Mouse (Mus musculus) urinary bladder, postnatal 4 days (tissue): ENCODE measurements around the gene Ccnjl.

Experiments used
- DNase-seq, 2 experiments: peaks; one replicate each; pipeline ENCODE4 v3.0.0; 2021 to 2022; ENCODE audit warnings: low spot score in 2 of 2

Ccnjl gene

DNA sequence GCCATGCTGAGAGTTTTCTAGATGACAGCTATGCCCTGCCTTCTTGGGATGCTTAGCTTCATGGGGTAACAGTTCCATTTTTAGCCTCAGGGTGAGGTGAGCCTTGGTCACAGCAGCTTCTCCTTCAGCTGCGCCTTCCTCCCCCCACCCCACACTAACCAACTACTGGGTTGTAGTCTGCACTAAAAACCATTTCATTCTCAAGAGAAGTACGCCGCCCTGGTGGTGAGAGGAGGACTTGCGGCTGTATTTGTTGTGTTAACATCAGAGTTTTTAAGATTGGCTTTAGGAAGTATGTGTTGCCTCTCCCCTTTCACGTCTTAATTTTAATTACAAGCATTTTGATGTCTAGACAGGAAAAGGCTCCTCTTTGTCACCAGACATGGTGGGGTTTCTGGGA lies 39.7 kb downstream of the Ccnjl start:
- DNase-seq: no peak

GRCm38 (mm10) chr11:43569188-43569587 lies 40.6 kb downstream of the Ccnjl start:
- DNase-seq: no peak

DNA sequence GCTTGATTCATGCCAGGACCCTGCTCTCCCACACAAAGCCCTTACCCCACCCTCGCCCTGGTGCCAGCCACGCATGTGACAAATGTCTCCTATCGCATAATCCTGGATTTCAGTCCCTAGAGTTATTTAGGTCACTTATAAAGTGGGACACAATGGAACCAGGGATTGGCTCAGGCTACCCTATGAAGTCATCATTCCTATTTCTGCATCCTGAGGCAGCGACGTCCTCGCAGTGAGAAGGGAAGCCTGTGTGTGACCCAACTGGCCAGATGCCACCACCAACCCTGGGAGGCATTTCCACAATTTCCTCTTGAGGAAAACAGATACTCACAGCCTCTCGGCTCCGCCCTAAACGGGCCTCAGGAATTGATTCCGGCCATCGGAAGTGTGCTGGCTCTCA lies 41.0 kb downstream of the Ccnjl start:
- DNase-seq: no peak

- DNase-seq: no peak
Measured at GRCm38 (mm10) chr11:43575061-43575375, 46.4 kb downstream of the Ccnjl start.

GRCm38 (mm10) chr11:43575376-43576151 lies 47.0 kb downstream of the Ccnjl start:
- no peak for DNase-seq

DNA sequence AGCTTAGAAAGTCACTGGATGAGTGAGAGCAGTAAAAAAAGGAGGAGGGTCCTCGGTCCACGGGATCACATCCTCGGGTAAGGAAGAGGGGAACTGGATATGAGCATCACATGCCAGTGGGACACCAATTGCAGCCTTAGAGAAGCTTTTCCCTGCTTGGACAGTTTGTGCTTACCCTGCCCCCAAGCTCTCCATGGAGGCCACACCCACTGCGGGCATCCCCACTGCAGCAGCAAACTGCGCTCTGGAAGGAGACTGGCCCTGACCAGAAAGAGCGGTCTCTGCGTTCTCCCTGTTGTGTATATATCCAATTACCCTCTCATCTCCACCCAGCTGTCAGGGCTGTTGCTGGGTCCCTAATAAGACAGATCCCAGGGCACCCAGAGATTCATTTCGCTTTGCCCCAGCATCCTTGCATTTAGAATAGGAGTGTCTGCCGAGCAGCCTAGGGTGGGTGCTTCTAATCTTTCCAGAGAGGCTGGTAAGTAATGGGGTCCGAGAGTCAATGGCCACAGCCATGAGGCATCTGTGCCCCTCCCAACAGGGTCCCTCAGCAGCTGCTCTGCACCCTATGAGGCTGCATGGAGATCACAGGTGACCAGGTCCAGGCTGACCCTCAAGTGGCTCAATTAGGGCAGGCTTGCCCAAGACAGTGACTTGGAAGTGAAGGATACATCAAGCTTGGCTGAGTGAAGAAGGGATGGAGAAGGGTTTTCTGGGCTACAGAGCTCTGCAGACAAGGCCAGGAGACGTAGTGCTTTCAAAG lies 49.3 kb downstream of the Ccnjl start:
- no peak for DNase-seq

DNA sequence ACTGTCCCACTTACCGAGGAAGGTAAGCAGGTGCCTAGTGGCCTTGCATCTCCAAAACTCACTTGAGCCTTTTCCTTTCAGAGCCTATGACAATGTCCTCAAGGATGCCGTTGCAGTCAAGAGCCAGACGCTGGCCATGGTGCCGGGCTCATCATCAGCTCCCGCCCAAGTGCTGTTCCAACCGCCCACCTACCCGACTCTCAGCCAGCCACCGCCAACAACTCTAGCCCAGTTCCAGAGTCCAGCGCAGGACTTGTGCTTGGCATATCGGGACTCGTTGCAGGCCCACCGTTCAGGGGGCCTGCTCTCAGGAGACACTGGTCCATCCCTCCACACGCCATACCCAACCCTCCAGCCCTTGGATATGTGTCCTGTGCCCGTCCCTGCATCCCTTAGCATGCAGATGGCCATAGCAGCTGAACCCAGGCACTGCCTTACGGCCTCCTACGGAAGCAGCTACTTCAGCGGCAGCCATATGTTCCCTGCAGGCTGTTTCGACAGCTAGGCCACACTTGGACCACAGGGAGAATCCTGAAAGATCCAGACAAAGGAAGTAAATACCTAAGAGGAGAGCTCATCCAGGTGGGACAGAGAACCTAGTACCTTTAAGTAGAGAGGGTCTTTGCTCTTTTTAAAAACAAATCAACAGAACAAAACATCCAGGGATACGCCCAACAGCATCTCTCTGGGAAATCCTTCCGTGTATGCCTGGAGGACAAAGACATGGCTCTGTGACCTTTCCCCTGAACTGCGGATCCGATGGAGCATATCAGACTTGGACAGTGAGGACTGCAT lies 56.8 kb downstream of the Ccnjl start:
- no peak for DNase-seq

DNA sequence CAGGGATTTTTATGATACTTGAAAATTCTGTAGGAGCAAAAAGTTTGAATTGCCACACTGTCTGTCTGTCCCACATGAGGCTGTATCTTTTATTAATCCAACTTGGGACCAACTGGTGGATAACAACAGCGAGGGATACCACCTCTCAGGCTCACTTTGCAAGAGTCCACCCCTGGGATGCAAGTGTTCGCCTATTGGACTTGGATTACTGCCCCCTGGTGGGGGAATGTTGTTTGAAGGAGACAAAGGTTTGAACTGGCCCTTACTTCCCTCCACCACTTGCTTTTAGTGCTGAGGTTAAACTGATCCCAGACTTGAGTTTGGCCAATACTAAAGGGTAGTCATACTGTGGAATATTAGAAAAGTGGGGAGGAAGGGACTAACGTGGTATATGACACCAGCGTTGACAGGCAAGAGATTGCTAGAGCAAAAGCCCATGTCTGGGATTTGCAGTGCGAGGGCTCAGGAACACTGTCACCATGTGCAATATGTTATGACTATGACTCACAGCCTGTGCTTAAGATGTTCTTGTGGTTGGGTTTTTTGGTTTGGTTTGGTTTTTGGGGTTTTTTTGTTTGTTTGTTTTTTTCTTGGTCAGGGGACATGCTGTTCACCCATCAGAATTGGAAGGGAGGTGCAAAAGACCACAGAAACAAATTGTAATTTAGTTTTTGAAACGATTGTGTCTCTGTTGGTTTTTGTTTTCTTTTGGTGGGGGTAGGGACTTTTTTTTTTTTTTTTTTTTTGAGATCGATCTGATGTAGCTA lies 57.9 kb downstream of the Ccnjl start, which contains the start of gene 4933415A04Rik:
4933415A04Rik (plus strand) TSS at position 717 of the 767 bp plus-strand sequence.
- DNase-seq: peak; percentile 48 to 83

DNA sequence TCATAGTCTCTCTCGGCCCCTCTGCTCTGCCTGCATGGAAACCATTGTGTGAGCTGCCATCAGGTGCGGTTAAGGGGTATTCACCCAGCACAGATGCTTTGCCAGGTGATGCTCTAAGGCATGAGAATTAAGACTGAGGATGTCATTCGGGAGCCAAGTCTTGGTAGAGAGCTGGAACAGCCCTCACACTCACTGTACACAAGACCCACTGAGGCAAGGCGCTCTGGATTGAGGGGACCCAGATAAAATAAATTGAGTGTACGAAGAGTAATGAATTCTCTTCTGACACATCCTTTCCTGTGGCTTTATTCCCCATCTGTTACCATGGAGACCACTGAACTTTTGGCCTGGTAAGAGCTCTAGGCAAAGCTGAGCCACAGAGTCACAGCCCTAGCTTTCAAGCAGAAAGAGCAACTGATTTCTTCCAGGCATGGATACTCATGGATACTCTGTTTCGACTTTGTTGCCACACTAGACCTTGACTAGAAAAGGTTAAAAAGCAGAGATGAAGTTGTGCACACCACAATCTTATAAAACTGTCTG lies 61.0 kb downstream of the Ccnjl start:
- no peak for DNase-seq

DNA sequence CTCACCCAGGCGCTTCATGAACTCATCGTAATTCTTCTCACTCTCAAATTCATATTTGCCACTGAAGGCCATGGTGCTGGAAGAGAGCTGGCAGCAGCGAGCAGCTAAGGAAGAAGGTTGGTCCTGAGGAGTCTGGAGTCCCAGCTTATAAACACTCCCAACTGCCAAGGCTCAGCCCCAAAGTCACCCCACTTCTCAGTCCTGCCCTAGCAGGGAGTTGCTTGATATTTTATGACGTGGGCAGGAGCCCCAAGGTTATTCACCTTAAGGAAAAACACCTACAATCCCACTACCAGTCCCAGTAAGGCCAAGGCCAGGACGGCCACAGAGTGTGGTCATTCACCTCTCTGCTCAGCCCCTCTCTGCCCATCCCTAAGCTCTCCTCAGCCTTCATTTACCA lies 72.9 kb downstream of the Ccnjl start, which contains the start of gene Fabp6:
Fabp6 (minus strand) TSS at position 101 of the 400 bp plus-strand sequence.
- no peak for DNase-seq

GRCm38 (mm10) chr11:43604207-43604606 lies 75.6 kb downstream of the Ccnjl start:
- DNase-seq: no peak

GRCm38 (mm10) chr11:43604891-43605290 lies 76.3 kb downstream of the Ccnjl start:
- DNase-seq: no peak

GRCm38 (mm10) chr11:43605859-43606258 lies 77.3 kb downstream of the Ccnjl start:
- DNase-seq: no peak

DNA sequence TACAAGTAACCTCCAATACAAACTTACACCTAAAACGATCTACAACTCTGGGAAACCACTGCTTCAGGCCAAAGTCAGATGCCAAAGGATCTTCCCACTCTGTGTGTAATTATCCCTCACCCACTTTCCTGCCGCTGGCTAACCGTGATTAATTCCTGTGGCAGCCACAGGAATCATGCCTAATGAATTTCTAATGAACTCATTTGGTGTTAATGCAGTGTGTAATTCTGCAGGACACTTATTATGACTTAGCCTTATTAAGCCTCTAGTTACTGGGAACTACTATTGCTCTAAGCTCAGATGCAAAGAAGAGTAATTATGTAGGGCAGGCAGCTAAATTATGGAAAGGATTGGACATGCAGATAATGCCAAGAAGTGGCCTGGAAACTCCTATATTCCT lies 79.9 kb downstream of the Ccnjl start:
- no peak for DNase-seq

DNA sequence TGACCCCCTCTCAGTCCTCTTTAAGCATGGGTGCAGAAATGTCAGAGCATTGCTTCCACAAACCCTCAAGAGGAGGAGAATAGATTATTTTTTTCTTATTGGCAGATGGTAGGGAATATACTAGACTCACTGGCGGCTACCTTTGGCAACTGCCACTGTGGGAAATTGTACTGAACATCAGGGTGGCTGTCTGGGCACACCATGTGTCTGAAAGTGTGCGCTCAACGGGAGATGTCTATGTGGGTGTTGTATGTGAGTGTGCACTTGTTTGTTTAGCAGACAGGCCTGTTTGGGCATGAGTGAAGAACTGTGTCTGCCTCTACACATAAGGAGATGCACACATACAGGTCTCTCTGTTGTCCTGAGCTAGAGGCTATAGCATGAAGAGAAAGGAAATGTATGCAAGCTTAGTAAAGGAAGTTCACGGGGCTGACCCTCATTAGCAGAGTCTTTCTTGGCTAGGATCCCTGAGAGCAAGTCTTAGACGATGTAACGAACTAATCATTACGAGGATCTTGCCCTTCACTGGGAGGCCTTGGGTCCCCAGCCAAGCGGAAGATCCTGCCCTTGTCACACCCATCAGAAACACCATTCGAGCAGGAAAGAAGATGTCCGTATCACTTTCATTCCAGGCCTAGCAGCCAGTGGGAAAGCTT lies 81.5 kb downstream of the Ccnjl start:
- no peak for DNase-seq

- no peak for DNase-seq
Measured at GRCm38 (mm10) chr11:43610662-43611033, 82.1 kb downstream of the Ccnjl start.

GRCm38 (mm10) chr11:43612834-43613488 lies 84.4 kb downstream of the Ccnjl start:
- peak; percentile 58 to 81 for DNase-seq

GRCm38 (mm10) chr11:43617924-43618323 lies 89.3 kb downstream of the Ccnjl start:
- peak in 1 of 2 experiments; percentile 49 for DNase-seq

DNA sequence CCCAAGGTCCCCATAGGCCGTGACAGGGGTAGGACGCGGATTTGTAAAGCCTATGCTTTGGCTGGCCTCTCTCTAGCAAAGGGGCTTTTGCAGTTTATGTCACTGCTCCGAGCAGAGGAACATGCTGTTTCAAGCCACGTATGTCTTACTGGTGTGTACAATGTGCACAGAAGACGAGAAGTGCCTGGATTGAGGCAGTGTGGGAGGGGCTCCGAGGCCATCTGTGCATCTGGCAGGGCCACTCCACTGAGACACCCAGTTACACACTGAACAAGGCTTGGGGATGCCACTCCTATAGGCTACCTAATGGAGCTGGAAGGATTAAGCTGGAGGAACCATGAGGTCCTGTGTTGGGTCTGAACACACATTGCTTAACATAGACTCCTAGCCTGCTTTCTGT lies 89.8 kb downstream of the Ccnjl start:
- no peak for DNase-seq

DNA sequence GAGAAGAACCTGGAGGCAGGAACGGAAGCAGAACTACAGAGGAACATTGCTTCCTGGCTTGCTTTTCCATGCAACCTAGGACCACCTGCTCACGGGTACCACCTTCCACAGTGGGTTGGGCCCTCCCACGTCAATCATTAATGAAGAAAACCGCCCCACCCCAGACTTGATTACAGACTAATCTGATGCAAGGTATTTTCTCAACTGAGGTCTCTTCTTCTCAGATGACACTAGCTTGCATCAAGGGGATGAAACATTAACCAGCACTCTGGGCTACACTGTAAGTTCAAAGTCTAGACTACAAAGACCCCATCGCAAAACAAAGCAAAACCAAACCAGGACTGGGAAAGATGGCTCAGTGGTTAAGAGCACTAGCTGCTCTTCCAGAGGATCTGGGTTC lies 93.2 kb downstream of the Ccnjl start:
- DNase-seq: no peak
